Mouse (Mus musculus): ENCODE measurements around the gene Asxl1. TPM values are rescaled to one million over a fixed set of nuclear protein-coding genes. Genes with fewer than 3 reads are reported as not detected.
A peak's percentile ranks its signal among the peaks of the same experiment; 100 is the strongest.

Asxl1 gene
- polyA plus RNA-seq, 1 experiment: 31.7 TPM

GRCm38 (mm10) chr2:153404062-153404461, 58.4 kb downstream of the Asxl1 start:
- no peak overlapping the region for H3K27ac ChIP-seq (ENCODE audit: insufficient read depth, low read depth, low read length)
- TF ChIP-seq POLR2A (IDR thresholded peaks at IDR 0.05; ENCODE audit: borderline replicate concordance, low read depth, low read length) (no peak), CTCF (IDR thresholded peaks at IDR 0.05; ENCODE audit: low read depth, low read length) (no peak)
- no peaks in the 10 kb centered on the region for H3K4me1 ChIP-seq (ENCODE audit: control insufficient read depth, insufficient read depth, low read length)
- no peak overlapping the region for H3K4me3 ChIP-seq (ENCODE audit: insufficient read depth, low read length)

- Histone ChIP-seq H3K4me3 (ENCODE audit: insufficient read depth, low read length) (no peak overlapping the region), H3K27ac (ENCODE audit: insufficient read depth, low read depth, low read length) (no peak overlapping the region), H3K4me1 (ENCODE audit: control insufficient read depth, insufficient read depth, low read length) (0 out of 2 replicates have a peak, but pooled peaks cover under 1% of the 10 kb centered on the region)
- no peak for TF ChIP-seq POLR2A (IDR thresholded peaks at IDR 0.05; ENCODE audit: borderline replicate concordance, low read depth, low read length)
- TF ChIP-seq CTCF (IDR thresholded peaks at IDR 0.05; ENCODE audit: low read depth, low read length): no peak
Observed at GRCm38 (mm10) chr2:153404882-153405281, 59.3 kb downstream of the Asxl1 start.

GRCm38 (mm10) chr2:153406882-153407281, 61.3 kb downstream of the Asxl1 start:
- Histone ChIP-seq H3K4me1 (ENCODE audit: control insufficient read depth, insufficient read depth, low read length) (peaks cover 10% of the 10 kb centered on the region; the same call in 1 of the 2 replicates), H3K4me3 (ENCODE audit: insufficient read depth, low read length) (no peak overlapping the region), H3K27ac (ENCODE audit: insufficient read depth, low read depth, low read length) (no peak overlapping the region)
- no peak for TF ChIP-seq POLR2A (IDR thresholded peaks at IDR 0.05; ENCODE audit: borderline replicate concordance, low read depth, low read length)
- no peak for TF ChIP-seq CTCF (IDR thresholded peaks at IDR 0.05; ENCODE audit: low read depth, low read length)

GRCm38 (mm10) chr2:153408971-153409370, 63.3 kb downstream of the Asxl1 start:
- H3K27ac ChIP-seq (ENCODE audit: insufficient read depth, low read depth, low read length): no peak overlapping the region
- peaks cover 12% of the 10 kb centered on the region; the same call in 1 of the 2 replicates for H3K4me1 ChIP-seq (ENCODE audit: control insufficient read depth, insufficient read depth, low read length)
- no peak for TF ChIP-seq CTCF (IDR thresholded peaks at IDR 0.05; ENCODE audit: low read depth, low read length)
- no peak overlapping the region for H3K4me3 ChIP-seq (ENCODE audit: insufficient read depth, low read length)

- Histone ChIP-seq H3K4me3 (ENCODE audit: insufficient read depth, low read length) (no peak overlapping the region), H3K4me1 (ENCODE audit: control insufficient read depth, insufficient read depth, low read length) (peaks cover 29% of the 10 kb centered on the region), H3K27ac (ENCODE audit: insufficient read depth, low read depth, low read length) (no peak overlapping the region)
- TF ChIP-seq POLR2A (IDR thresholded peaks at IDR 0.05; ENCODE audit: borderline replicate concordance, low read depth, low read length) (no peak), CTCF (IDR thresholded peaks at IDR 0.05; ENCODE audit: low read depth, low read length) (no peak)
Observed at GRCm38 (mm10) chr2:153411557-153411956, 65.9 kb downstream of the Asxl1 start.

GRCm38 (mm10) chr2:153412563-153412962, 66.9 kb downstream of the Asxl1 start:
- H3K27ac ChIP-seq (ENCODE audit: insufficient read depth, low read depth, low read length): no peak overlapping the region
- H3K4me1 ChIP-seq (ENCODE audit: control insufficient read depth, insufficient read depth, low read length): peaks cover 29% of the 10 kb centered on the region
- no peak overlapping the region for H3K4me3 ChIP-seq (ENCODE audit: insufficient read depth, low read length)
- TF ChIP-seq CTCF (IDR thresholded peaks at IDR 0.05; ENCODE audit: low read depth, low read length) (no peak), POLR2A (IDR thresholded peaks at IDR 0.05; ENCODE audit: borderline replicate concordance, low read depth, low read length) (no peak)

- Histone ChIP-seq H3K4me1 (ENCODE audit: control insufficient read depth, insufficient read depth, low read length) (peaks cover 29% of the 10 kb centered on the region), H3K27ac (ENCODE audit: insufficient read depth, low read depth, low read length) (no peak overlapping the region), H3K4me3 (ENCODE audit: insufficient read depth, low read length) (no peak overlapping the region)
- TF ChIP-seq CTCF (IDR thresholded peaks at IDR 0.05; ENCODE audit: low read depth, low read length): no peak
- TF ChIP-seq POLR2A (IDR thresholded peaks at IDR 0.05; ENCODE audit: borderline replicate concordance, low read depth, low read length): no peak
Observed at GRCm38 (mm10) chr2:153414607-153415006, 69.0 kb downstream of the Asxl1 start.

- TF ChIP-seq POLR2A (IDR thresholded peaks at IDR 0.05; ENCODE audit: borderline replicate concordance, low read depth, low read length) (no peak), CTCF (IDR thresholded peaks at IDR 0.05; ENCODE audit: low read depth, low read length) (no peak)
- peaks cover 20% of the 10 kb centered on the region for H3K4me1 ChIP-seq (ENCODE audit: control insufficient read depth, insufficient read depth, low read length)
- H3K4me3 ChIP-seq (ENCODE audit: insufficient read depth, low read length): no peak overlapping the region
- H3K27ac ChIP-seq (ENCODE audit: insufficient read depth, low read depth, low read length): no peak overlapping the region
Observed at GRCm38 (mm10) chr2:153417841-153418240, 72.2 kb downstream of the Asxl1 start.

GRCm38 (mm10) chr2:153418381-153418780, 72.8 kb downstream of the Asxl1 start:
- Histone ChIP-seq H3K4me1 (ENCODE audit: control insufficient read depth, insufficient read depth, low read length) (peaks cover 20% of the 10 kb centered on the region), H3K4me3 (ENCODE audit: insufficient read depth, low read length) (no peak overlapping the region), H3K27ac (ENCODE audit: insufficient read depth, low read depth, low read length) (no peak overlapping the region)
- no peak for TF ChIP-seq CTCF (IDR thresholded peaks at IDR 0.05; ENCODE audit: low read depth, low read length)
- TF ChIP-seq POLR2A (IDR thresholded peaks at IDR 0.05; ENCODE audit: borderline replicate concordance, low read depth, low read length): no peak

- Histone ChIP-seq H3K27ac (ENCODE audit: insufficient read depth, low read depth, low read length) (no peak overlapping the region), H3K4me3 (ENCODE audit: insufficient read depth, low read length) (no peak overlapping the region), H3K4me1 (ENCODE audit: control insufficient read depth, insufficient read depth, low read length) (peaks cover under 1% of the 10 kb centered on the region; the same call in 1 of the 2 replicates)
- no peak for TF ChIP-seq POLR2A (IDR thresholded peaks at IDR 0.05; ENCODE audit: borderline replicate concordance, low read depth, low read length)
- 0 out of 2 replicates have a peak, but pooled peaks have one; percentile 23 for TF ChIP-seq CTCF (IDR thresholded peaks at IDR 0.05; ENCODE audit: low read depth, low read length)
Observed at GRCm38 (mm10) chr2:153421233-153421632, 75.6 kb downstream of the Asxl1 start.

GRCm38 (mm10) chr2:153422051-153422450, 76.4 kb downstream of the Asxl1 start:
- no peak for TF ChIP-seq CTCF (IDR thresholded peaks at IDR 0.05; ENCODE audit: low read depth, low read length)
- TF ChIP-seq POLR2A (IDR thresholded peaks at IDR 0.05; ENCODE audit: borderline replicate concordance, low read depth, low read length): no peak
- no peak overlapping the region for H3K4me3 ChIP-seq (ENCODE audit: insufficient read depth, low read length)
- no peak overlapping the region for H3K27ac ChIP-seq (ENCODE audit: insufficient read depth, low read depth, low read length)
- H3K4me1 ChIP-seq (ENCODE audit: control insufficient read depth, insufficient read depth, low read length): no peaks in the 10 kb centered on the region

Data from bone marrow macrophage, adult 2 months (primary cell).